Mouse (Mus musculus): ENCODE measurements at regions not wholly inside any gene's neighbourhood (a gene's known extent, or its start where the extent isn't known, plus 50 kb on each side); places are given as distances from the start of the nearest gene placed in this dataset. TPM values are rescaled to one million over a fixed set of nuclear protein-coding genes. Genes with fewer than 3 reads are reported as not detected.

- no peak overlapping the region for H3K27ac ChIP-seq (ENCODE audit: low read length)
- H3K4me2 ChIP-seq (replicated peaks; ENCODE audit: low read depth, low read length): no peak overlapping the region
- no peak overlapping the region for H3K9ac ChIP-seq (replicated peaks; ENCODE audit: low read depth, low read length)
- WGBS: 34% methylated on average over 5 of the region's 5 CpGs
- no peaks in the 10 kb centered on the region for H3K9me3 ChIP-seq (ENCODE audit: control insufficient read depth, low read depth, low read length)
- H3K4me3 ChIP-seq (ENCODE audit: low read depth, low read length): no peak overlapping the region
- no peaks in the 10 kb centered on the region for H3K36me3 ChIP-seq (ENCODE audit: control insufficient read depth, insufficient read depth, low read length)
- ATAC-seq (ENCODE audit: insufficient number of reproducible peaks, insufficient read depth, low FRiP score, low read depth): peak; percentile 56; the same call in 1 of the 2 replicates
- H3K4me1 ChIP-seq (ENCODE audit: control insufficient read depth, insufficient read depth, low read length): no peaks in the 10 kb centered on the region
- no peaks in the 10 kb centered on the region for H3K27me3 ChIP-seq (ENCODE audit: control insufficient read depth, insufficient read depth, low read length)
Measured at GRCm38 (mm10) chr13:6492916-6493619, 54.9 kb upstream of the Pitrm1 start.

Small RNAs in the stretch of these regions (microRNA-seq; reads per million reads assigned to microRNA genes)
- not detected for gene Gm26259

Measured in stomach, embryonic 14.5 days (tissue).